In genomic region chr5:91764621-91765020, GRCm38 (mm10) we compare ENCODE assay signal across 16 mouse cellular contexts.
DNase-seq lines count a peak whose midpoint lies in the region; ATAC-seq lines count a peak whose summit lies in the region.
"Had no signal": no experiment of that assay in that cellular context is flagged by ENCODE, and none has a peak within 500 bp of the region (broad histone marks: within the 10 kb centered on the region; RNA-seq: fewer than 3 reads in every experiment).

No protein-coding gene starts in this region.

- no peaks in the 10 kb centered on the region; the same call in 1 of the 2 replicates for H3K4me1 ChIP-seq in hindbrain, embryonic 11.5 days (replicated peaks; ENCODE audit: control insufficient read depth, insufficient read depth, low read length)
- peaks cover 13% of the 10 kb centered on the region for H3K4me1 ChIP-seq in hindbrain, embryonic 10.5 days (replicated peaks)
- peaks cover 45% of the 10 kb centered on the region for H3K4me1 ChIP-seq in embryonic facial prominence, embryonic 10.5 days
- peaks cover 8% of the 10 kb centered on the region for H3K4me1 ChIP-seq in forebrain, embryonic 16.5 days (replicated peaks; ENCODE audit: control insufficient read depth, insufficient read depth, low read length)
- H3K4me1 ChIP-seq in midbrain, embryonic 16.5 days (ENCODE audit: control insufficient read depth, insufficient read depth, low read length): peaks cover 6% of the 10 kb centered on the region
- no peaks in the 10 kb centered on the region for H3K4me1 ChIP-seq in heart, embryonic 11.5 days (ENCODE audit: control insufficient read depth, insufficient read depth, low read length)
- H3K4me1 ChIP-seq: liver, embryonic 13.5 days; stomach, embryonic 15.5 days had no signal

- H3K9ac ChIP-seq in hindbrain, embryonic 11.5 days (ENCODE audit: low read depth, low read length): no peak overlapping the region
- H3K9ac ChIP-seq in forebrain, embryonic 16.5 days (replicated peaks; ENCODE audit: low read depth, low read length): no peak overlapping the region
- H3K9ac ChIP-seq in midbrain, embryonic 16.5 days (ENCODE audit: low read depth, low read length): no peak overlapping the region
- no peak overlapping the region for H3K9ac ChIP-seq in heart, embryonic 11.5 days (ENCODE audit: low read depth, low read length)
- H3K9ac ChIP-seq: liver, embryonic 13.5 days; stomach, embryonic 15.5 days had no signal

- H3K27ac ChIP-seq in hindbrain, embryonic 11.5 days (ENCODE audit: low read depth, low read length): no peak overlapping the region
- H3K27ac ChIP-seq in hindbrain, embryonic 10.5 days: no peak overlapping the region
- H3K27ac ChIP-seq in embryonic facial prominence, embryonic 10.5 days (replicated peaks): no peak overlapping the region
- no peak overlapping the region for H3K27ac ChIP-seq in forebrain, embryonic 16.5 days (ENCODE audit: low read length)
- no peak overlapping the region for H3K27ac ChIP-seq in midbrain, embryonic 16.5 days (ENCODE audit: low read length)
- no peak overlapping the region for H3K27ac ChIP-seq in heart, embryonic 11.5 days (ENCODE audit: low read depth, low read length)
- H3K27ac ChIP-seq: liver, embryonic 13.5 days; stomach, embryonic 15.5 days had no signal

- WGBS in hindbrain, embryonic 11.5 days: 38% methylated on average over 10 of the region's 10 CpGs
- WGBS in hindbrain, embryonic 10.5 days: 43% methylated on average over 10 of the region's 10 CpGs
- WGBS in embryonic facial prominence, embryonic 10.5 days: 47% methylated on average over 10 of the region's 10 CpGs
- WGBS in forebrain, embryonic 16.5 days: 4% methylated on average over 10 of the region's 10 CpGs
- WGBS in midbrain, embryonic 16.5 days: 19% methylated on average over 10 of the region's 10 CpGs
- 72% methylated on average over 10 of the region's 10 CpGs for WGBS in heart, embryonic 11.5 days (ENCODE audit: insufficient replicate concordance)

- H3K36me3 ChIP-seq in hindbrain, embryonic 11.5 days (ENCODE audit: control insufficient read depth, insufficient read depth, low read length): no peaks in the 10 kb centered on the region
- no peaks in the 10 kb centered on the region for H3K36me3 ChIP-seq in hindbrain, embryonic 10.5 days
- H3K36me3 ChIP-seq in embryonic facial prominence, embryonic 10.5 days (replicated peaks): no peaks in the 10 kb centered on the region
- H3K36me3 ChIP-seq in forebrain, embryonic 16.5 days (ENCODE audit: control insufficient read depth, insufficient read depth): no peaks in the 10 kb centered on the region
- no peaks in the 10 kb centered on the region for H3K36me3 ChIP-seq in midbrain, embryonic 16.5 days (ENCODE audit: control insufficient read depth, insufficient read depth, low read length)
- H3K36me3 ChIP-seq in heart, embryonic 11.5 days (ENCODE audit: control insufficient read depth, insufficient read depth, low read length): no peaks in the 10 kb centered on the region
- H3K36me3 ChIP-seq: liver, embryonic 13.5 days; stomach, embryonic 15.5 days had no signal

- no peak overlapping the region for H3K4me2 ChIP-seq in hindbrain, embryonic 11.5 days (replicated peaks; ENCODE audit: low read depth, low read length)
- 0 out of 2 replicates have a peak overlapping the region, but pooled peaks have one; percentile 8 for H3K4me2 ChIP-seq in forebrain, embryonic 16.5 days (ENCODE audit: low read length)
- no peak overlapping the region for H3K4me2 ChIP-seq in midbrain, embryonic 16.5 days (ENCODE audit: low read length)
- H3K4me2 ChIP-seq in heart, embryonic 11.5 days: no peak overlapping the region
- H3K4me2 ChIP-seq: liver, embryonic 13.5 days; stomach, embryonic 15.5 days had no signal

- H3K27me3 ChIP-seq in hindbrain, embryonic 11.5 days (ENCODE audit: control insufficient read depth, insufficient read depth, low read length): no peaks in the 10 kb centered on the region
- no peaks in the 10 kb centered on the region for H3K27me3 ChIP-seq in hindbrain, embryonic 10.5 days (ENCODE audit: insufficient read depth, poor library complexity, severe bottlenecking)
- no peaks in the 10 kb centered on the region for H3K27me3 ChIP-seq in embryonic facial prominence, embryonic 10.5 days (replicated peaks; ENCODE audit: low read depth, poor library complexity, severe bottlenecking)
- no peaks in the 10 kb centered on the region for H3K27me3 ChIP-seq in forebrain, embryonic 16.5 days (replicated peaks; ENCODE audit: control insufficient read depth, insufficient read depth, low read length)
- no peaks in the 10 kb centered on the region for H3K27me3 ChIP-seq in midbrain, embryonic 16.5 days (ENCODE audit: control insufficient read depth, insufficient read depth, low read depth, low read length)
- H3K27me3 ChIP-seq in heart, embryonic 11.5 days (ENCODE audit: control insufficient read depth, insufficient read depth, low read length): no peaks in the 10 kb centered on the region
- H3K27me3 ChIP-seq: stomach, embryonic 15.5 days had no signal

- H3K9me3 ChIP-seq in hindbrain, embryonic 11.5 days (ENCODE audit: control insufficient read depth, low read length): no peaks in the 10 kb centered on the region
- no peaks in the 10 kb centered on the region for H3K9me3 ChIP-seq in hindbrain, embryonic 10.5 days
- no peaks in the 10 kb centered on the region for H3K9me3 ChIP-seq in embryonic facial prominence, embryonic 10.5 days
- H3K9me3 ChIP-seq in forebrain, embryonic 16.5 days (ENCODE audit: control insufficient read depth, low read length): no peaks in the 10 kb centered on the region
- no peaks in the 10 kb centered on the region for H3K9me3 ChIP-seq in midbrain, embryonic 16.5 days (replicated peaks; ENCODE audit: control insufficient read depth, low read length, poor library complexity, severe bottlenecking)
- no peaks in the 10 kb centered on the region for H3K9me3 ChIP-seq in heart, embryonic 11.5 days (replicated peaks; ENCODE audit: control insufficient read depth, low read length)
- H3K9me3 ChIP-seq: liver, embryonic 13.5 days; stomach, embryonic 15.5 days had no signal

- DNase-seq in hindbrain, embryonic 11.5 days (ENCODE audit: low spot score): peak; percentile 33
- no peak for DNase-seq in hindbrain, embryonic 10.5 days (ENCODE audit: low spot score)
- peak; percentile 14 for DNase-seq in embryonic facial prominence, embryonic 10.5 days (ENCODE audit: low spot score)
- DNase-seq in cerebellum, postnatal 14 days: no peak
- DNase-seq: cerebellum, adult 8-10 months; gastrocnemius, postnatal 25 days; kidney, postnatal 14 days; liver, embryonic 13.5 days; right cerebral cortex, postnatal 4 days; thymus, postnatal 25 days had no signal

- 0 out of 2 replicates have a peak, but pooled peaks have one; percentile 40 for ATAC-seq in hindbrain, embryonic 11.5 days (ENCODE audit: low FRiP score)
- ATAC-seq in forebrain, embryonic 16.5 days: peak; percentile 85
- ATAC-seq in midbrain, embryonic 16.5 days: peak; percentile 64
- ATAC-seq in megakaryocyte progenitor cell, adult 5-6 weeks (replicated peaks; ENCODE audit: poor library complexity): no peak
- no peak for ATAC-seq in heart, embryonic 11.5 days (replicated peaks; ENCODE audit: insufficient number of reproducible peaks, low FRiP score, low TSS enrichment)
- ATAC-seq: lung, postnatal 0 days had no signal

- H3K4me3 ChIP-seq in hindbrain, embryonic 11.5 days (ENCODE audit: low read depth, low read length): no peak overlapping the region
- no peak overlapping the region for H3K4me3 ChIP-seq in hindbrain, embryonic 10.5 days
- no peak overlapping the region for H3K4me3 ChIP-seq in embryonic facial prominence, embryonic 10.5 days
- H3K4me3 ChIP-seq in forebrain, embryonic 16.5 days (replicated peaks; ENCODE audit: low read length): no peak overlapping the region
- no peak overlapping the region for H3K4me3 ChIP-seq in midbrain, embryonic 16.5 days (ENCODE audit: low read depth, low read length)
- no peak overlapping the region for H3K4me3 ChIP-seq in heart, embryonic 11.5 days (ENCODE audit: low read depth, low read length)
- H3K4me3 ChIP-seq: liver, embryonic 13.5 days; stomach, embryonic 15.5 days had no signal

Comparison
In these comparisons a context has a peak if more than half of its experiments do, and no peak if none do; other contexts are left out.
1. DNase-seq: peak in hindbrain, embryonic 11.5 days (single experiment) and embryonic facial prominence, embryonic 10.5 days (single experiment); none in hindbrain, embryonic 10.5 days (single experiment) and cerebellum, postnatal 14 days (0 of 2).
2. ATAC-seq: peak in hindbrain, embryonic 11.5 days (single experiment), forebrain, embryonic 16.5 days (single experiment) and midbrain, embryonic 16.5 days (single experiment); none in megakaryocyte progenitor cell, adult 5-6 weeks (single experiment) and heart, embryonic 11.5 days (single experiment).